Mouse (Mus musculus) heart, embryonic 13.5 days (tissue): ENCODE data around the gene Igsf9. TPM values are rescaled to one million over a fixed set of nuclear protein-coding genes. Genes with fewer than 3 reads are reported as not detected.

ENCODE experiments used
- ATAC-seq: fragments of 200-750 bp; cut with Nextera tagmentation; 2 replicates; pipeline ENCODE4 v1.8.0; 2017; ENCODE audit warnings: moderate TSS enrichment; ENCODE audit not compliant: insufficient number of reproducible peaks, low FRiP score, low TSS enrichment; ENCODE audit errors: extremely low read depth
- H3K27ac ChIP-seq: fragments of 300-500 bp; sonication (generic); replicated peaks from 2 replicates; pipeline ENCODE4 v1.5.1; 2015; ENCODE audit warnings: moderate library complexity, mild to moderate bottlenecking, inconsistent platforms
- H3K27me3 ChIP-seq: fragments of 300-500 bp; sonication (generic); replicated peaks from 2 replicates; pipeline ENCODE4 v1.6.1; 2015; ENCODE audit warnings: mild to moderate bottlenecking, inconsistent platforms
- H3K36me3 ChIP-seq: fragments of 300-500 bp; sonication (generic); 2 replicates; pipeline ENCODE4 v1.6.1; 2015; ENCODE audit warnings: mild to moderate bottlenecking, inconsistent platforms
- H3K4me1 ChIP-seq: fragments of 300-500 bp; sonication (generic); 2 replicates; pipeline ENCODE4 v1.6.1; 2015; ENCODE audit warnings: inconsistent platforms
- H3K4me2 ChIP-seq: fragments of 300-500 bp; sonication (generic); 2 replicates; pipeline ENCODE4 v1.6.1; 2015; ENCODE audit warnings: inconsistent platforms, mild to moderate bottlenecking, moderate library complexity
- H3K4me3 ChIP-seq: fragments of 300-500 bp; sonication (generic); 2 replicates; pipeline ENCODE4 v1.5.1; 2015; ENCODE audit warnings: moderate library complexity, mild to moderate bottlenecking, inconsistent platforms
- H3K9ac ChIP-seq: fragments of 300-500 bp; sonication (generic); 2 replicates; pipeline ENCODE4 v1.6.1; 2015; ENCODE audit warnings: inconsistent platforms, mild to moderate bottlenecking, moderate library complexity
- H3K9me3 ChIP-seq: fragments of 300-500 bp; sonication (generic); 2 replicates; pipeline ENCODE4 v1.6.1; 2016; ENCODE audit warnings: inconsistent platforms
- WGBS: fragments of 180-500 bp; shearing (Covaris S2); methylation state at CpG from one replicate; pipeline ENCODE4 v1.1.7; 2015; ENCODE audit warnings: mixed read lengths; 5-methylcytosine and 5-hydroxymethylcytosine counted together
- polyA plus RNA-seq: library from polyadenylated mRNA; unstranded; fragments of >200 nt; fragmentation: Nextera tagmentation; extraction: Ambion mirVana; gene quantifications from 2 replicates; pipeline ENCODE4 v1.2.1, GENCODE M21; 2015

Igsf9 gene
- polyA plus RNA-seq, 1 experiment from 2014 or later, result 9.6 TPM

DNA sequence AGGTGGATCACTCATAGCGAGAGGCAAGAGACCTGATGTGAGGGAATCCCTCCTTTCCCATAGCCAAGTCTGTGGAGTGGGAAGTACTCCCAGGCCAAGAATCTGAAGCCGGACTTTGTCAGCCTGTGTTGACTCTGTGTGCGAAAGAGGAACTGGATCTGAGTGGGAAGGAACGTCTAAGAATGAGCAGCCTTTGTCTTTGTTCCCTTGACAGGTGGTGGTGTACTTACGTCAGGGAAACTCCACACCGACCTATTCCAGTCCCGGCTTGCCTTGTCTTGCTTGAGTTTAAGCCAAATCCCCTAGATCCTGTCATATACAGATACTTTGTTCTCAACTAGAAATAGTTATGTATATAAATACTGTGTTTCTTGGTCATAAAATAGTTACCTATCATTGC lies 40.9 kb downstream of the Igsf9 start:
- peaks cover 16% of the 10 kb centered on the region for H3K27me3 ChIP-seq
- peaks cover 49% of the 10 kb centered on the region for H3K4me1 ChIP-seq
- peaks cover 8% of the 10 kb centered on the region for H3K9me3 ChIP-seq
- no peak overlapping the region for H3K4me2 ChIP-seq
- no peaks in the 10 kb centered on the region for H3K36me3 ChIP-seq
- no peak for ATAC-seq
- H3K27ac ChIP-seq, result no peak overlapping the region
- no peak overlapping the region for H3K4me3 ChIP-seq
- H3K9ac ChIP-seq, result no peak overlapping the region
- 61% methylated on average over 7 of the region's 7 CpGs for WGBS

DNA sequence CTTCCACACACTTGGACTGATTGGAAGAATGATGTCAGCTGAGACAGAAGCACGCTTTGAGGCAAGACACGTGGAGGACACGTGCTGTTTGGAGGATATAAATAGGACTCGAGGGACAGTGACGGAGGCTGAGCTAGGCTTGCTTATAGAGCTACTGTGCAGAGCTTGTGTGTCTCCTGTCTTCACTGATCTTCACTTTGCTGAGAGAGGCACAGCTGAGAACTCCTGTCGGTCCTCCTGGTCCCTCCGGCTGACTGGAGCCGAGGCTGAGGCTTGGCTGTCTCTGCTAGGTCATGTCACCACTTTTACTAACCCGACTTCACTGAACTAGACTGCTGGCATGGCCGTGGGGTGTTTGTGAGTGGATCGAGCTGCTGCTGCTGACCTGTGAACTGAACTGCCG lies 42.1 kb downstream of the Igsf9 start:
- Histone ChIP-seq H3K9ac (no peak overlapping the region), H3K27me3 (peaks cover 22% of the 10 kb centered on the region), H3K4me1 (peaks cover 53% of the 10 kb centered on the region), H3K36me3 (no peaks in the 10 kb centered on the region), H3K9me3 (0 out of 2 replicates have a peak, but pooled peaks cover 2% of the 10 kb centered on the region), H3K4me3 (no peak overlapping the region), H3K27ac (peak overlapping the region; percentile 8; the same call in 1 of the 2 replicates), H3K4me2 (no peak overlapping the region)
- WGBS, result 38% methylated on average over 12 of the region's 12 CpGs
- ATAC-seq, result no peak

DNA sequence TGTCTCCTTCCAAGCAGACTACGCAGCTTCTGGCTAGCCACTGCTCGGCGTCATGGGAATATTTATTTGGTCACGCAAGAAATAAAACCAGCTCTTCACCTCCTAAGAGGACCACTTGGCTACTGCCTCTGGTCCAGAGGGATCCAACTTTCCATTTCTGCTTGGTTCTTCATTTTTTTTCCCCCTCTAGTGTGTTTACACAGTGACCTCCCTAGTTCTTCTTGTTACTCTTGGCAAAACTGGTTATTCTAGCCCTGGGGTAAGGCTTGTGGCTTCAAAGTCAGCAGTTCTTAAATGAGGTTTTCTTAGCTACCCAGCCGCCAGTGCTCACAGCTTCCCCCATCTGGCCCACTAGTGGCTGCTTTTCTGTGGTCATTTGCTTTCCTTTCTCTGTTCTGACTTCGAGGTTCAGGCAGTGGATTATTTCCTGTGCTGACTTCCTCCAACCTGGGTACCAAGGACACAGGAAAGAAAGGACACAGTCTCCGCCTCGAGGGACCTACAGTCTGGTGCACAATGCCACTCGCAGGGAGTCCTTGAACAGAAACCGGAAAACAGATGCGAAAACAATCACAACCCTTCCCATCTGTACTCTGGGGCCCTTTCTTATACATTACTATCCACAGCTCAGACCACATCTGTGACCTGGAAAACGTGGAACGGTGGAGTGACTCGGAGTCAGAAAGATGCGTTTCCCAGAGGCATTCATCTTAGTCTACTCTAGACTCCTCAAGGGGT lies 43.6 kb downstream of the Igsf9 start:
- 0 out of 2 replicates have a peak, but pooled peaks cover 2% of the 10 kb centered on the region for H3K9me3 ChIP-seq
- H3K27me3 ChIP-seq, result peaks cover 22% of the 10 kb centered on the region
- WGBS, result 43% methylated on average over 15 of the region's 15 CpGs
- H3K4me1 ChIP-seq, result peaks cover 44% of the 10 kb centered on the region
- ATAC-seq, result no peak
- peak overlapping the region; percentile 61 for H3K4me2 ChIP-seq
- peak overlapping the region; percentile 93 for H3K27ac ChIP-seq
- H3K36me3 ChIP-seq, result no peaks in the 10 kb centered on the region
- H3K4me3 ChIP-seq, result no peak overlapping the region
- 0 out of 2 replicates have a peak overlapping the region, but pooled peaks have one; percentile 17 for H3K9ac ChIP-seq

DNA sequence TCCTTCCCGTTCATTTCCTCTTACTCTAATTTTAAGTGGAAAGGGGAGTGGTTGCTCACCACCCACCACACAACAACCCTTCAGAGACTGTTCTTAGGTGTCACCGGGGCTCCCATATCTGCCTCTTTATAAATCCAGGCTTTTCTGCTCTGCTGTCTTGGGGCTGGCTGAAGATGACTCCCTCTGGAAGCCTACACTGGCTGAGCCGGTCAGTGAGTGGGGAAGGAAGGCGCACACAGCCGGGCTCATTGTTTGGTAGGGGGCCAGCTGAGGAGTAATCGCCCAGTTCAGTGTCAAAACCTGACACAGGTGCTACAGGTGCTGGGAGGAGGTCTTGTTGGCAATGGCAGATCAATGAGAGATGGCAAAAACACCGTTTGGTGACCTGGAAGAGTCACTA lies 44.4 kb downstream of the Igsf9 start:
- H3K4me3 ChIP-seq, result peak overlapping the region; percentile 34
- 43% methylated on average over 7 of the region's 7 CpGs for WGBS
- peak overlapping the region; percentile 61 for H3K4me2 ChIP-seq
- H3K9ac ChIP-seq, result peak overlapping the region; percentile 64
- peaks cover 46% of the 10 kb centered on the region for H3K4me1 ChIP-seq
- peaks cover 23% of the 10 kb centered on the region for H3K27me3 ChIP-seq
- H3K36me3 ChIP-seq, result no peaks in the 10 kb centered on the region
- 0 out of 2 replicates have a peak, but pooled peaks cover 2% of the 10 kb centered on the region for H3K9me3 ChIP-seq
- peak overlapping the region; percentile 93 for H3K27ac ChIP-seq
- ATAC-seq, result no peak

DNA sequence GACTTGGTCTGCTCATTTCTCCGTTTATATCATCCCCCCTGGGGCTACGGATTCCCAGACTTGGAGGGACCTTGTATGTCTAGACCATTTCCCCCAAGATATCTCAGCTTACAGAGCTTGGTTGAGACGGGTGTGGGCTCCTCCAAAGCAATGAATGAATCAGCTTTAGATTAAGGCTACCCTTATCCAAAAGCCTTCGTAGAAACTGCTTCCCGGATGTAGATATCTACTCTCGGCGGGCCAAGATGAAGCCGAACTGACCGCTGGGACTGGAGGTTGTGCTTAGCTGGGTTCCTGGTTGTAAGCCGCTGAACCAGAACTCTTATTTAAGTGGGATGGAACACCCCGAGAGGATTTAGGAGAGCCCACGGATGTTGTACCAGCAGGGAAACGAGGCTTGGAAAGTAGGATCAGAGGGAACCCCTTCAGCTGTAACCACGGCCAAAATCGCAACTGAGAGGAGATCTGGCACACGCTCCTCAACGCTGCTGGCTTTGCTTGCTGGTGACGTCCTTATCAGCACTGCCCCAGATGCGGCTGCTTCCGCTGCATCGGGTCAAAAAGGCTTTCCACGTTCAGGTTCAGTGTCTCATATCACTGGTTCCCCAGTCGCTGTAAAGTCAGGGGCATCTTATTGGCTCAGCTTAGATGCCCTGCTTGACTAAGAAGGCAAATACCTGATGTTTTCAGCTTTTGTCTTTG lies 44.9 kb downstream of the Igsf9 start:
- Histone ChIP-seq H3K9ac (peak overlapping the region; percentile 61), H3K27me3 (peaks cover 28% of the 10 kb centered on the region), H3K27ac (peak overlapping the region; percentile 93), H3K4me1 (peaks cover 42% of the 10 kb centered on the region), H3K4me2 (peak overlapping the region; percentile 61), H3K9me3 (0 out of 2 replicates have a peak, but pooled peaks cover 2% of the 10 kb centered on the region), H3K36me3 (no peaks in the 10 kb centered on the region), H3K4me3 (peak overlapping the region; percentile 34)
- peak; percentile 30; the same call in 1 of the 2 replicates for ATAC-seq
- 22% methylated on average over 23 of the region's 23 CpGs for WGBS

DNA sequence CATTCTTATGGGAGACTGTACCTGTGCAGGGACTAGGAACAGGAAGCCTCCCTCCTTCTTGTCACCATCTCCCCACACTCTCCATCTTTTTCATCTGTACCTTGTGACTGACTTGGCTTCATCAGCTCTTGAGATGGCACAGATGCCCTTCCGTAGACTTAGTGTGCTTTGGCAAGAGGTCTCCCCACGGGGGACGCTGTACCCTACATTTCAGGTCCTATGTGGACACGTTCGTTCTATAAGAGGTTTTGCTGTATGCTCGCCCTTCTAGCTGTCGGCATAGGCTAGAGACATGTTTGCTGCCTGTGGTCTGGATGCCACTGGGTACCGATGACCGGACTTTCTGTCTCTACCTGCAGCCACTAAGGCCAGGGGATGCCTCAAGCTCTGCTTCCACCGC lies 45.8 kb downstream of the Igsf9 start:
- H3K4me1 ChIP-seq, result peaks cover 41% of the 10 kb centered on the region
- 0 out of 2 replicates have a peak, but pooled peaks cover 2% of the 10 kb centered on the region for H3K9me3 ChIP-seq
- peaks cover 35% of the 10 kb centered on the region for H3K27me3 ChIP-seq
- H3K27ac ChIP-seq, result peak overlapping the region; percentile 93
- H3K4me2 ChIP-seq, result peak overlapping the region; percentile 61; the same call in 1 of the 2 replicates
- no peak overlapping the region for H3K9ac ChIP-seq
- no peak overlapping the region for H3K4me3 ChIP-seq
- no peak for ATAC-seq
- H3K36me3 ChIP-seq, result no peaks in the 10 kb centered on the region
- 87% methylated on average over 10 of the region's 10 CpGs for WGBS

DNA sequence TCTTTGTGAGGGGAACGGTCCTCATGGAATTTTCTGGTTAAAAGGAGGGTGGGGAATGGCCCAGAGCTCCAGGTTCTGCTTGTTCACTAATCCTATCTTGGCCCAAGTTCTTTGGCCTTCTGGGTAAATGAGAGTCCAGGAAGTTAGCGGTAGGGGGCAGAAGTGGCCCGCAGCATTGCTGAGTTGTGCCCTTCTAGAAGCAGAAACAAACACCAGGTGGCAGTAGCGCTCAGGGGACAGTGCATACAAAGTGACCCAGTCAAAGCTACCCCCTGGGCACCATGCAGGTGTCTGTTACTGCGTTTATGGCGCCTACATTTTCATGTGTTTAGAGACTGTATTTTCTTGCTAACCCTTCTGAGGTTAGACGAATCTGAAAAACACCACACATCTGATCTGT lies 47.1 kb downstream of the Igsf9 start:
- whole genome bisulfite sequencing, result 4% methylated on average over 7 of the region's 7 CpGs
- Histone ChIP-seq H3K27me3 (peaks cover 47% of the 10 kb centered on the region), H3K9ac (no peak overlapping the region), H3K27ac (no peak overlapping the region), H3K36me3 (no peaks in the 10 kb centered on the region), H3K4me3 (no peak overlapping the region), H3K9me3 (no peaks in the 10 kb centered on the region), H3K4me1 (peaks cover 45% of the 10 kb centered on the region), H3K4me2 (no peak overlapping the region)
- no peak for ATAC-seq

DNA sequence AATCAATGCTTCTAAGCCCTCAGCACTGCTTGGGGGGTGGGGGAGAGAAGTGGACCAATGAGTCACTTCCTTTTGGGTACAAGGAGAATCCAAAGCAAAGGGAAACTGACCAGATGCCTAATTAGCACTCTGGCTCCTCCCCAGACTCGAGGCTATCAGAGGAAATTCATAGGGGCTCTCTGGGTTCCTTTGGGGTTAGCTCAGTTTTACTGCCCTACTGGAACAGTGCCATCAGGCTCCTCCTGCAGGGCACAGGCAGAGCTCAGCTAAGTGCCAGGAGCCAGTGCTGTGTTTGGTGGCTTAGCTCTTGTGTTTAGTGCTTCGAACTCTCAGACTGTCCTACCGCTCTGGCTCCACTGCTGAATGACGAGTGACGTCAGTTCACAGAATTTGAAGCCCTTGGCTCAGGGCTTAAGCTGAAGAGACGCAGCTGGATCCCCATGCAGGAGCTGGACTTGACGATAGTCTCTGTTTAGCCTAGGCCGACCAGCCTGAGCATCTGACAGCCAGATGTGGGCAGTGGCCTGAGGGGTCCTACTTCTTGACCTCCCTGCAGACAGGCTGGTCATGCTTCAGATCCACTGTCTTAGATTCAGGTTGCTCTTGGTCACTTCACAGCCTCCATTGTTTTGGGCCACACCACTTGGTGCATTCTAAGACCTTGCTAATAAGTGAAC lies 49.1 kb downstream of the Igsf9 start:
- Histone ChIP-seq H3K27me3 (peaks cover 60% of the 10 kb centered on the region), H3K9ac (no peak overlapping the region), H3K4me1 (peaks cover 38% of the 10 kb centered on the region), H3K9me3 (no peaks in the 10 kb centered on the region), H3K4me3 (no peak overlapping the region), H3K4me2 (no peak overlapping the region), H3K36me3 (no peaks in the 10 kb centered on the region), H3K27ac (peak overlapping the region; percentile 53)
- WGBS, result 18% methylated on average over 8 of the region's 8 CpGs
- ATAC-seq, result 0 out of 2 replicates have a peak, but pooled peaks have one; percentile 27

DNA sequence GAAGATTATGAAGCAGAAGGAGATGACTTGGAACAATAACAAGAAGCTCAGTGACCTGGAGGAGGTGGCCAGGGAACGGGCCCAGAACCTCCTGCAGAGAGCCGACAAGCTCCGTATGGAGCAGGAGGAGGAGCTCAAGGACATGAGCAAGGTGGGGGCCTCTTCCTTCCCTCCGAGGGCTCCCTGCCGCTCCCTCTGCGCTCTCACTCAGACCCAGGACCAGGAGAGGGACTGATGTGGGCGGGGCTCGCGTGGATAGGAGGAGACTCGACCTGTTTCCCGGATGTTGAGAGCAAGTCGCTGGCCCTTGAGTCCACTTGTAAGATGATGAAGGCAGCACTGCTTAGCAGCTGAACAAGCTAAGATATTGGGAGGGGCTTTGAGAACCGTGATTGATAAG lies 51.0 kb downstream of the Igsf9 start:
- H3K4me1 ChIP-seq, result peaks cover 21% of the 10 kb centered on the region
- peaks cover 48% of the 10 kb centered on the region for H3K27me3 ChIP-seq
- H3K4me2 ChIP-seq, result peak overlapping the region; percentile 61
- no peak for ATAC-seq
- peak overlapping the region; percentile 58 for H3K9ac ChIP-seq
- no peak overlapping the region for H3K27ac ChIP-seq
- peak overlapping the region; percentile 39 for H3K4me3 ChIP-seq
- H3K36me3 ChIP-seq, result no peaks in the 10 kb centered on the region
- no peaks in the 10 kb centered on the region for H3K9me3 ChIP-seq
- WGBS, result 2% methylated on average over 13 of the region's 13 CpGs

DNA sequence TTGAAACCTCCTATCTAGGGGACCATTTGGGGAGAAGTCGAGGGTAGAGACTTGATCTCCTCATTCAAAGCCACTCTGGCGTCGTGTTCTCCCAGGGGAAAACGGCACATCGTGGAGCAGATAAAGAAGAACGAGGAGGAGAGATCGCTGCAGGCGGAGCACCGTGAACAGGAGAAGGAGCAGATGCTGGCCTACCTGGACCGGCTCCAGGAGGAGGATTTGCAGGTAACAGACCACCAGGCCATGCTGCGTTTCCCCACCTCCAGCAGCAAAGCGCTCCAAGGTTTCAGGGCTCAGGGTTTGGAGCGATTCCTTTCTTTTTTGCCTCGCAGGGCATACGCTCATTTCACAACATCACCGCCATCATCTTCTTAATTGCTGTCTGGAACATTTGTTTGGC lies 53.5 kb downstream of the Igsf9 start:
- Histone ChIP-seq H3K4me3 (no peak overlapping the region), H3K9ac (no peak overlapping the region), H3K4me2 (no peak overlapping the region), H3K27ac (no peak overlapping the region), H3K27me3 (peaks cover 45% of the 10 kb centered on the region), H3K9me3 (no peaks in the 10 kb centered on the region), H3K36me3 (no peaks in the 10 kb centered on the region), H3K4me1 (peaks cover 22% of the 10 kb centered on the region)
- no peak for ATAC-seq
- WGBS, result 73% methylated on average over 16 of the region's 16 CpGs

DNA sequence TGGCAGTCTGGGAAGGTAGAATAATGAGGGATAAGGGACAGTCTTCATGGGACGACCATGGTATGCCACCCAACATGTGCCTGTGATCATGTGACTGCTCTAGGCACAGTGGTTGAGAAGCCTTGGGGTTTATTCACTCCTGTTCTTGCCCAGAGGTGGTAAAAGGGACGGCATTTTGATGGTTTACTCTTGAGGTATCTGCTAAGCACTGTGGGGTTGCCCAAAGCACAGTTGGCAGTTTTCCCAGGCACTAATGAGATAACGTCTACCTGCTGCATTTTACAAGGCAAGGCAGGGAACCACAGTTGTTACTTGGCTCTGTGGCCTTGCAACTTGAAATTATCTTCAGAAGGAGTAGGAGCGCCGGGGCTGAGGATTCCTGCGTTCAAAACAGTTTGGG lies 58.2 kb downstream of the Igsf9 start:
- Histone ChIP-seq H3K9me3 (no peaks in the 10 kb centered on the region), H3K36me3 (no peaks in the 10 kb centered on the region), H3K4me1 (peaks cover 4% of the 10 kb centered on the region; the same call in 1 of the 2 replicates), H3K4me2 (no peak overlapping the region), H3K4me3 (no peak overlapping the region), H3K27me3 (peaks cover 43% of the 10 kb centered on the region), H3K9ac (no peak overlapping the region), H3K27ac (no peak overlapping the region)
- 47% methylated on average over 6 of the region's 6 CpGs for WGBS
- no peak for ATAC-seq
